Mouse (Mus musculus): ENCODE measurements at regions not wholly inside any gene's neighbourhood (a gene's known extent, or its start where the extent isn't known, plus 50 kb on each side); places are given as distances from the start of the nearest gene placed in this dataset.

DNA sequence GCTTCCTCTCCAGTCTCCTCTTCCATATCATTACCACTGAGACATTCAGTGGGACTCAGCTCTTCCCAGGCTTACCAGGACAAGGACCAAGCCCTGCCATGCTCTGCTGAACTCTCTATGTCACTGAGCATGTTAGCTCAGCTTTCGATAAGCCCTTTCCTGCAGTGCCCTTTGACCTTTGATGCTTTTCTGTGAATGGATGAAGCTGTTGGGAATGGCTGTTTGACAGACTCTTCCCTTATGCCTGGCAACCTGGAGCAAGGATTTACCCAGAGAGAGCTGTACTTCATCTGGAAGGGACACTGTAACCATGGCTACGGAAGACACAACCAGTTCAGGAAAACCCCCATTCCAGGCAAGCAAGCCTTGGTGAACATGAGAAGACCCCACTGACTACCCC is 172.8 kb downstream of the Shq1 start:
- Histone ChIP-seq H3K27ac (ENCODE audit: low read depth, low read length) (no peak overlapping the region), H3K36me3 (ENCODE audit: control insufficient read depth, insufficient read depth, low read length) (no peaks in the 10 kb centered on the region), H3K27me3 (ENCODE audit: control insufficient read depth, insufficient read depth, low read length) (no peaks in the 10 kb centered on the region; the same call in 1 of the 2 replicates), H3K4me1 (ENCODE audit: control insufficient read depth, insufficient read depth, low read length) (0 out of 2 replicates have a peak, but pooled peaks cover 4% of the 10 kb centered on the region), H3K9me3 (ENCODE audit: control insufficient read depth, low read length) (no peaks in the 10 kb centered on the region), H3K9ac (ENCODE audit: low read depth, low read length) (no peak overlapping the region), H3K4me2 (replicated peaks; ENCODE audit: low read depth, low read length) (no peak overlapping the region), H3K4me3 (ENCODE audit: low read length) (no peak overlapping the region)
- 73% methylated on average over 2 of the region's 2 CpGs for WGBS
- no peak for ATAC-seq (ENCODE audit: low FRiP score, low TSS enrichment)

DNA sequence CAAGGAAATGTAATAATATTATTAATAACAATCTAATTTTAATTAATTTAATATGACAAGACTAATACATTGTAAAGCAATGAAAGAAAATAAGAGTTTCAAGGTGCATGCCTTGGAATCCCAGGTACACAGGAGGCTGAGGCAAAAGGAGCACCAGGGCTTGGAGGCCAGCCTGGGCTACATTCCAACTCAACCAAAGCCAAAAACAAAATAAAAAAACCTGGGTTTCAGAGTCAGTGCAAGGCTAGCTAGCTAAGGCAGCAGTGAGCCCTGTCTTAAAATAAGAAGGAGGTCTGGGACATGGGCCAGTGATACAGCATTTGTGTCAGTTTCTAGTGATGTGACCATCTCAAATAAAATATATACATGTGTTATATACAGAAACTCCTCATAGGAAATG is 174.8 kb downstream of the Shq1 start:
- H3K4me1 ChIP-seq (ENCODE audit: control insufficient read depth, insufficient read depth, low read length), result 0 out of 2 replicates have a peak, but pooled peaks cover 4% of the 10 kb centered on the region
- H3K9me3 ChIP-seq (ENCODE audit: control insufficient read depth, low read length), result no peaks in the 10 kb centered on the region
- no peak overlapping the region for H3K9ac ChIP-seq (ENCODE audit: low read depth, low read length)
- no peak overlapping the region for H3K27ac ChIP-seq (ENCODE audit: low read depth, low read length)
- no peaks in the 10 kb centered on the region for H3K36me3 ChIP-seq (ENCODE audit: control insufficient read depth, insufficient read depth, low read length)
- no peak for ATAC-seq (ENCODE audit: low FRiP score, low TSS enrichment)
- no peak overlapping the region for H3K4me2 ChIP-seq (replicated peaks; ENCODE audit: low read depth, low read length)
- no peaks in the 10 kb centered on the region for H3K27me3 ChIP-seq (ENCODE audit: control insufficient read depth, insufficient read depth, low read length)
- H3K4me3 ChIP-seq (ENCODE audit: low read length), result no peak overlapping the region

DNA sequence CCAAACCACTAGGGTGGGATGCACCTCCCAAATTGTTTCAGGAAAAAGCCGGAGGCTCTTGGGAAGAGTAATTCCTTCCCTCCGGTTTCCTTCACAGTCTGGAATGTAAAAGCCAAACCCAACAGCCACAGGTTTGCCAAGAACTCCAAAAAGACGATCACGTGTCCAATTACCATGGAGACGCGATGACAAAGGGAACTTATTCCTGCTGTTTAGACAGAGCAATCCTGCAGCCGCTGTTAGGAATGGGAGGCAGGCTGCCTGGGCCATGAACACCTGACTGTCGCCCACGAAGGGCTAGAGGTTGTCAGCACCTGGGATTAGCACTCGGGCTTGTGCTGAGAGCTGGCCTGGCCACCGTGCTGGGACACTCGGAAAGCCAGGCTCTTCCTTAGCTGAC is 175.8 kb downstream of the Shq1 start:
- ATAC-seq (ENCODE audit: low FRiP score, low TSS enrichment), result no peak
- 0 out of 2 replicates have a peak, but pooled peaks cover 4% of the 10 kb centered on the region for H3K4me1 ChIP-seq (ENCODE audit: control insufficient read depth, insufficient read depth, low read length)
- H3K27me3 ChIP-seq (ENCODE audit: control insufficient read depth, insufficient read depth, low read length), result no peaks in the 10 kb centered on the region
- H3K36me3 ChIP-seq (ENCODE audit: control insufficient read depth, insufficient read depth, low read length), result no peaks in the 10 kb centered on the region
- H3K4me3 ChIP-seq (ENCODE audit: low read length), result no peak overlapping the region
- no peak overlapping the region for H3K9ac ChIP-seq (ENCODE audit: low read depth, low read length)
- 77% methylated on average over 12 of the region's 12 CpGs for WGBS
- H3K9me3 ChIP-seq (ENCODE audit: control insufficient read depth, low read length), result no peaks in the 10 kb centered on the region
- no peak overlapping the region for H3K4me2 ChIP-seq (replicated peaks; ENCODE audit: low read depth, low read length)
- no peak overlapping the region for H3K27ac ChIP-seq (ENCODE audit: low read depth, low read length)

DNA sequence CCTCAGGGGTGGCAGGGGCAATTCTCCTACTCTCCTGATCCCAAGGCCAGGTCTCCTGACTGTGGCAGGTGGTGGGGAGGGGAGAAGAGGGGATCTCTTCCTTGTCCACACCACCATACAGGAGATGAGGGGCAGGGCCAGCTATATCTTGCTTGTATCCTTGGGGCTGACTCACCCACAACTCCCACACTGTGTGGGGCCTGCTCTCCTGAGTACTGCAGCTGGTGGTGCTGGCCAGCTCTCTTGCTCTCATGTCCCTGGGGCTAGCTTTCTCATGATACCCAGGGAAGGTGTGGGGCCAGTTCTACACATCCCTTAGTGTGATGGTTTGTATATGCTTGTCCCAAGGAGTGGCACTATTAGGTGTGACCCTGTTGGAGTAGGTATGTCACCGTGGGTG is 177.4 kb downstream of the Shq1 start:
- Histone ChIP-seq H3K9ac (ENCODE audit: low read depth, low read length) (no peak overlapping the region), H3K4me1 (ENCODE audit: control insufficient read depth, insufficient read depth, low read length) (no peaks in the 10 kb centered on the region)
- no peak for ATAC-seq (ENCODE audit: low FRiP score, low TSS enrichment)

DNA sequence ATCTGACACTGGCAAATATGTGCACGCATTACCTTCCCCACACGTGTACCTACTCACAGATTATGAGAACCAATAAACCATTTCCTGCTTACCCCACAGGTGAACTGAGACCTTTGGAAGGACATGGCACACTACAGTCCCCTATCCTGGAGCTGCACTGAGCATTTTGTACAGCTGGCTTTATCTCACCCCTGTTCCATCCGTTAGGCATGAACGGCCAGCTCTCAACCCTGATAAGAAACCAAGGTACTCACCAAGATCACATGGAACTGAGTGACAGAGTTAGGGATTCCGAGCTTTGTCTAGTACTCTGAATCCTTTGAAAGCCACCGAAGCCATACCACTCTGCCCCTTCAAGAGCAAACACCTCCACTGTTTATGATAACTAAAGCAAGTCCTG is 179.1 kb downstream of the Shq1 start:
- Histone ChIP-seq H3K27ac (ENCODE audit: low read depth, low read length) (no peak overlapping the region), H3K9ac (ENCODE audit: low read depth, low read length) (no peak overlapping the region), H3K27me3 (ENCODE audit: control insufficient read depth, insufficient read depth, low read length) (no peaks in the 10 kb centered on the region), H3K4me2 (replicated peaks; ENCODE audit: low read depth, low read length) (no peak overlapping the region), H3K4me3 (ENCODE audit: low read length) (no peak overlapping the region), H3K9me3 (ENCODE audit: control insufficient read depth, low read length) (no peaks in the 10 kb centered on the region), H3K4me1 (ENCODE audit: control insufficient read depth, insufficient read depth, low read length) (no peaks in the 10 kb centered on the region), H3K36me3 (ENCODE audit: control insufficient read depth, insufficient read depth, low read length) (no peaks in the 10 kb centered on the region)
- ATAC-seq (ENCODE audit: low FRiP score, low TSS enrichment), result no peak
- WGBS, result 86% methylated on average over 6 of the region's 6 CpGs

More for the DNA sequence above, 177.4 kb downstream of the Shq1 start:
- WGBS, result 73% methylated on average over 1 of the region's 1 CpGs
- no peak overlapping the region for H3K27ac ChIP-seq (ENCODE audit: low read depth, low read length)
- H3K9me3 ChIP-seq (ENCODE audit: control insufficient read depth, low read length), result no peaks in the 10 kb centered on the region
- H3K4me3 ChIP-seq (ENCODE audit: low read length), result no peak overlapping the region
- no peak overlapping the region for H3K4me2 ChIP-seq (replicated peaks; ENCODE audit: low read depth, low read length)
- no peaks in the 10 kb centered on the region for H3K36me3 ChIP-seq (ENCODE audit: control insufficient read depth, insufficient read depth, low read length)
- H3K27me3 ChIP-seq (ENCODE audit: control insufficient read depth, insufficient read depth, low read length), result no peaks in the 10 kb centered on the region

DNA sequence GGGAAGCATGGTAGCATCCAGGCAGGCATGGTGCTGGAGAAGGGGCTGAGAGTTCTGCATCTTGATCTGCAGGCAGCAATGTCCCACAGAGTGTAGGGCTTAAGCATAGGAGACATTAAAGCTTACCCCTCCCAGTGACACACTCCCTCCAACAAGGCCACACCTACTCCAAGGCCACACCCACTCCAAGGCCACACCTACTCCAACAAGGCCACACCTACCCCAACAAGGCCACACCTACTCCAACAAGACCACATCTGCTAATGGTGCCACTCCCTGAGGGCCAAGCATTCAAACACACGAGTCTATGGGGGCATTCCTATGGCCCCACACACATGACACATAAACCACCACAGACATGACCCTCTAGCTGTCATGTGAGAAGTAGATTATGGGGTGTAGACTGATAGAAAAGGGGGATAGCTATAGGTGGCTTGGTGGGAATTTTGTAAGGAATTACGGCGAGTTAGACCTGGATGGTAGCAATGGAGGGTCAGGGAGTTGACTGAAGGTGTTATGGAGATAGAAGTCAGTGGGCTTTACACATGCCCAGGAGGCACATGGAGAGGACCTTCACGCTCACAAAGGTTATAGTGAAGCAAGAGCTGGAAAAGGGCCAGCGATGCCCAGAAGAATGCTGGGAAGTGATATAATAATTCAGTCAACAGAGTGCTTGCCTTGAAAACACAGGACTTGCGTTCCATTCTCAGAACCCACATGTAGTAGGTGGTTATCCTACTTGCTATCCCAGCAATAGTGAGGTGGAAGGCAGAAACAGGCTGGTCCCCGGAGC is 179.8 kb downstream of the Shq1 start:
- H3K27ac ChIP-seq (ENCODE audit: low read depth, low read length), result no peak overlapping the region
- H3K27me3 ChIP-seq (ENCODE audit: control insufficient read depth, insufficient read depth, low read length), result no peaks in the 10 kb centered on the region
- H3K9me3 ChIP-seq (ENCODE audit: control insufficient read depth, low read length), result no peaks in the 10 kb centered on the region
- H3K9ac ChIP-seq (ENCODE audit: low read depth, low read length), result no peak overlapping the region
- H3K36me3 ChIP-seq (ENCODE audit: control insufficient read depth, insufficient read depth, low read length), result no peaks in the 10 kb centered on the region
- WGBS, result 93% methylated on average over 7 of the region's 7 CpGs
- no peak overlapping the region for H3K4me3 ChIP-seq (ENCODE audit: low read length)
- ATAC-seq (ENCODE audit: low FRiP score, low TSS enrichment), result no peak
- no peaks in the 10 kb centered on the region for H3K4me1 ChIP-seq (ENCODE audit: control insufficient read depth, insufficient read depth, low read length)
- no peak overlapping the region for H3K4me2 ChIP-seq (replicated peaks; ENCODE audit: low read depth, low read length)

DNA sequence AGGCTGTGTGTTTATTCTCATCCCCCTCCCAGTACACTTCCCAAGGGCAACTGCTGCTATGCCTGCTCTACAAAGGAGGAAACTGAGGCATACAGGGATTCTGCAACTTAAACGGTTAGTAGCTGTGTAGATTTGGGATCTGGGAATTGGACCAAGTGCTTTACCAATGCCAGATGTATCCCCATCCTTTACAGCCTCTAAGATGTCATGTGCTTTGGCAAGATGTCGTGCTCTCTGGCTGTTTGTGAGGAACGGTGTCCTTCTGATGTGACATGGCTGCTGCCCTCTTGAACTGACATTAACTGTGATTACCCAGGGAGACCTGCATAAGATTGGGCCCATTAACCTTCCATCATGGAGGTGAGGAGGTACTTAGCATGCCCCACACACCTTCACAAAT is 187.1 kb downstream of the Shq1 start:
- peaks cover 3% of the 10 kb centered on the region; the same call in 1 of the 2 replicates for H3K27me3 ChIP-seq (ENCODE audit: control insufficient read depth, insufficient read depth, low read length)
- H3K36me3 ChIP-seq (ENCODE audit: control insufficient read depth, insufficient read depth, low read length), result no peaks in the 10 kb centered on the region
- peaks cover 3% of the 10 kb centered on the region; the same call in 1 of the 2 replicates for H3K4me1 ChIP-seq (ENCODE audit: control insufficient read depth, insufficient read depth, low read length)
- 52% methylated on average over 3 of the region's 3 CpGs for WGBS
- no peak overlapping the region for H3K9ac ChIP-seq (ENCODE audit: low read depth, low read length)
- H3K4me2 ChIP-seq (replicated peaks; ENCODE audit: low read depth, low read length), result no peak overlapping the region
- H3K9me3 ChIP-seq (ENCODE audit: control insufficient read depth, low read length), result peaks cover 10% of the 10 kb centered on the region
- no peak for ATAC-seq (ENCODE audit: low FRiP score, low TSS enrichment)
- H3K27ac ChIP-seq (ENCODE audit: low read depth, low read length), result no peak overlapping the region
- no peak overlapping the region for H3K4me3 ChIP-seq (ENCODE audit: low read length)

DNA sequence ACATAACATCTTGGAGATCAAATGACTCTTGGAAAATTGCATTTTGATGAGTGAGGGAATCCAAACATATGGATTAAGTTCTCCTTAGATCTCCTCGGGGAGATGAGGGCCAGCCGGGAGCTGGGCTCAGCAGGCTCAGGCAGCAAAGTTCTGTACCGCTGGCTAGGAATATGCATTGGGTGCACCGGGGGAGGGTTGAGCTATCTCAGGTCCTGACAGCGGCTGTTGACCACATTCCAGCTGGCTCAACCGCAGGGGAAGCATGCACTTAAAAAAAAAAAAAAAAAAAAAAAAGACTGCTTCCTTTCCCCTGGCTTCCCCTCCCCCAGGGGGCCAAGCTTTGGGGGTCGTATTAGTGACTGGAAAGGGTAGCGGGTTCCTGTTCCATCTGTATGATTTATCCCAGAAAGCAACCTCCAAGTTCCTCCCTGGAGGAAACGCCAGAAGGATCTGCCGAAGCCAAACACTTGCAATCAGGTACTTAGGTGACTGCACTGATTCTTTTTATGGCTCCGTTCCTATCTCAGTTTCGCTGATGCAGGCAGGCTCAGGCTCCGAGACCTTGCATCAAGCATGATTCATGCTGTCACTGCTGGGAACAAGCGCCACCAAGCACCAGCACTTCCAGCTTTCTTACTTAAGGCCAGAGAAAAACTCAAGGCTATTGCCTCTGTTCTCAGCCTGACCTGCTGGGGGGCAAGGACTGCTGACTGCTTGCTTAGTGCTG is 187.7 kb downstream of the Shq1 start:
- WGBS, result 3% methylated on average over 14 of the region's 14 CpGs
- peaks cover 3% of the 10 kb centered on the region; the same call in 1 of the 2 replicates for H3K27me3 ChIP-seq (ENCODE audit: control insufficient read depth, insufficient read depth, low read length)
- H3K4me1 ChIP-seq (ENCODE audit: control insufficient read depth, insufficient read depth, low read length), result peaks cover 3% of the 10 kb centered on the region; the same call in 1 of the 2 replicates
- ATAC-seq (ENCODE audit: low FRiP score, low TSS enrichment), result 0 out of 2 replicates have a peak, but pooled peaks have one; percentile 57
- no peak overlapping the region for H3K9ac ChIP-seq (ENCODE audit: low read depth, low read length)
- H3K36me3 ChIP-seq (ENCODE audit: control insufficient read depth, insufficient read depth, low read length), result no peaks in the 10 kb centered on the region
- peaks cover 10% of the 10 kb centered on the region for H3K9me3 ChIP-seq (ENCODE audit: control insufficient read depth, low read length)
- H3K27ac ChIP-seq (ENCODE audit: low read depth, low read length), result no peak overlapping the region
- H3K4me3 ChIP-seq (ENCODE audit: low read length), result no peak overlapping the region
- no peak overlapping the region for H3K4me2 ChIP-seq (replicated peaks; ENCODE audit: low read depth, low read length)

DNA sequence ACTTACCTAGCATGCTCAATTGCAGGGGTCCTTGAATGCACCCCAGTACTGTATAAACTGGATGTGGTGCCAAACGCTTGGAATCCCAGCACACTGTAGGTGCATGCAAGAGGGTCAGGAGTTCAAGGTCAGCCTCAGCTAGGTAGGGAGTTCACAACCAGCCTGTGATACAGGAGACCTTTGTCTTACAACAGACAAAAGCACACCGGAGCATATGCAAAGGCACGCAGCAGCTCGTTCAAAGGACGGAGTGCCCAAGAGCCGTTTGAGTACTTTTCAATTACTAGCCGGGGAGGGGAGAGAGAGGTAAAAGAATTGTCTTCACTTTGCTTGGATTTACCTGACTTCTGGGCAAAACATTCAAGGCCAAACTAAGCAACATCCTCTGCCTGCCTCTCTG is 188.4 kb downstream of the Shq1 start:
- 32% methylated on average over 7 of the region's 7 CpGs for WGBS
- no peak overlapping the region for H3K9ac ChIP-seq (ENCODE audit: low read depth, low read length)
- no peak overlapping the region for H3K4me2 ChIP-seq (replicated peaks; ENCODE audit: low read depth, low read length)
- H3K4me3 ChIP-seq (ENCODE audit: low read length), result no peak overlapping the region
- no peaks in the 10 kb centered on the region for H3K36me3 ChIP-seq (ENCODE audit: control insufficient read depth, insufficient read depth, low read length)
- H3K27ac ChIP-seq (ENCODE audit: low read depth, low read length), result no peak overlapping the region
- peaks cover 10% of the 10 kb centered on the region for H3K9me3 ChIP-seq (ENCODE audit: control insufficient read depth, low read length)
- ATAC-seq (ENCODE audit: low FRiP score, low TSS enrichment), result no peak
- H3K27me3 ChIP-seq (ENCODE audit: control insufficient read depth, insufficient read depth, low read length), result peaks cover 3% of the 10 kb centered on the region; the same call in 1 of the 2 replicates
- H3K4me1 ChIP-seq (ENCODE audit: control insufficient read depth, insufficient read depth, low read length), result peaks cover 3% of the 10 kb centered on the region; the same call in 1 of the 2 replicates

Data from kidney, embryonic 14.5 days (tissue).